Mouse (Mus musculus) left cerebral cortex, adult 2 months (tissue): ENCODE measurements around the gene Chn2. TPM values are rescaled to one million over a fixed set of nuclear protein-coding genes. Genes with fewer than 3 reads are reported as not detected.
A peak's percentile ranks its signal among the peaks of the same experiment; 100 is the strongest.

Experiments used
- DNase-seq, 2 experiments: peaks; one replicate each; pipeline ENCODE4 v3.0.0; 2021 to 2022; ENCODE audit warnings: low spot score in 2 of 2, mixed read lengths in 1 of 2; ENCODE audit errors: extremely low spot score in 1 of 2
- H3K27ac ChIP-seq: fragments of 200-600 bp; 2 replicates; pipeline ENCODE4 v1.8.1; 2022
- H3K4me3 ChIP-seq: fragments of 200-600 bp; 2 replicates; pipeline ENCODE4 v1.8.1; 2022
- CTCF ChIP-seq: fragments of 200-600 bp; IDR thresholded peaks from 2 replicates; pipeline ENCODE4 v1.8.1; 2022; ENCODE audit warnings: antibody characterized with exemption, mild to moderate bottlenecking, moderate library complexity
- intact Hi-C: fragments of 180-260 bp; cut with DNase I; formaldehyde crosslinking; loops from one replicate; pipeline ENCODE4 v1.15.1; 2025
- total RNA-seq, 2 experiments: library from RNA; stranded (reverse); gene quantifications; 2 replicates each; pipeline ENCODE4 v1.2.3; 2021

Chn2 gene
- total RNA-seq, 2 experiments from 2014 or later = 38.9 to 42.0 TPM

GRCm38 (mm10) chr6:54284167-54284711 lies 244.9 kb downstream of the Chn2 start:
- TF ChIP-seq CTCF = no peak
- Histone ChIP-seq H3K27ac (no peak overlapping the region), H3K4me3 (no peak overlapping the region)
- no peak for DNase-seq
- intact Hi-C loops = no loop called here

GRCm38 (mm10) chr6:54286813-54287212 lies 247.5 kb downstream of the Chn2 start:
- H3K27ac ChIP-seq = no peak overlapping the region
- no peak overlapping the region for H3K4me3 ChIP-seq
- DNase-seq = no peak
- no peak for TF ChIP-seq CTCF
- intact Hi-C loops = no loop called here

GRCm38 (mm10) chr6:54289774-54290500 lies 250.6 kb downstream of the Chn2 start:
- Histone ChIP-seq H3K27ac (no peak overlapping the region), H3K4me3 (no peak overlapping the region)
- no peak for TF ChIP-seq CTCF
- DNase-seq = no peak
- intact Hi-C loops = no loop called here

GRCm38 (mm10) chr6:54297231-54297630 lies 257.9 kb downstream of the Chn2 start:
- Histone ChIP-seq H3K4me3 (no peak overlapping the region), H3K27ac (no peak overlapping the region)
- no peak for TF ChIP-seq CTCF
- no peak for DNase-seq
- intact Hi-C loops = no loop called here

- no peak for DNase-seq
- no peak overlapping the region for H3K4me3 ChIP-seq
- intact Hi-C loops = no loop called here
- H3K27ac ChIP-seq = no peak overlapping the region
- TF ChIP-seq CTCF = no peak
Observed at GRCm38 (mm10) chr6:54299417-54299816, 260.1 kb downstream of the Chn2 start.

GRCm38 (mm10) chr6:54305777-54306176 lies 266.4 kb downstream of the Chn2 start:
- Histone ChIP-seq H3K4me3 (no peak overlapping the region), H3K27ac (no peak overlapping the region)
- TF ChIP-seq CTCF = no peak
- intact Hi-C loops = no loop called here
- DNase-seq = no peak

- DNase-seq = no peak
- no peak for TF ChIP-seq CTCF
- H3K4me3 ChIP-seq = no peak overlapping the region
- H3K27ac ChIP-seq = no peak overlapping the region
- intact Hi-C loops = no loop called here
Observed at GRCm38 (mm10) chr6:54313071-54313470, 273.7 kb downstream of the Chn2 start.

- intact Hi-C loops = no loop called here
- no peak overlapping the region for H3K27ac ChIP-seq
- no peak for TF ChIP-seq CTCF
- DNase-seq = no peak
- H3K4me3 ChIP-seq = no peak overlapping the region
Observed at GRCm38 (mm10) chr6:54318618-54319017, 279.3 kb downstream of the Chn2 start.

- intact Hi-C loops = no loop called here
- TF ChIP-seq CTCF = no peak
- Histone ChIP-seq H3K27ac (no peak overlapping the region), H3K4me3 (no peak overlapping the region)
- no peak for DNase-seq
Observed at GRCm38 (mm10) chr6:54319198-54319597, 279.8 kb downstream of the Chn2 start.

GRCm38 (mm10) chr6:54320236-54320635 lies 280.9 kb downstream of the Chn2 start:
- DNase-seq = no peak
- intact Hi-C loops = no loop called here
- Histone ChIP-seq H3K27ac (no peak overlapping the region), H3K4me3 (no peak overlapping the region)
- no peak for TF ChIP-seq CTCF

- intact Hi-C loops = loop anchor here (5.0 kb wide), 1 partner anchor 73 kb away; no protein-coding TSS in a partner anchor
- no peak within 1 kb of the TSS for H3K27ac ChIP-seq
- no peak for TF ChIP-seq CTCF
- DNase-seq = no peak
- H3K4me3 ChIP-seq = peak within 1 kb of the TSS; percentile 61
Observed at GRCm38 (mm10) chr6:54325246-54325885, 286.0 kb downstream of the Chn2 start, which contains the start of gene Prr15. TSS of gene Prr15 (plus strand) at chr6:54325835.
